Mouse (Mus musculus) layer of hippocampus, postnatal 10 days (tissue): Measurements from ENCODE around the gene Mpg. TPM values are rescaled to one million over a fixed set of nuclear protein-coding genes. Genes with fewer than 3 reads are reported as not detected.

Source experiments
- DNase-seq, 2 experiments: peaks; one replicate each; pipeline ENCODE4 v3.0.0; 2021; ENCODE audit warnings: low spot score in 2 of 2
- total RNA-seq, 2 experiments: library from RNA; stranded (reverse); gene quantifications; 2 replicates each; pipeline ENCODE4 v1.2.3; 2021

The Mpg gene
- total RNA-seq, 2 experiments from 2014 or later = 18.5 to 20.7 TPM

GRCm38 (mm10) chr11:32253121-32253520 lies 26.8 kb downstream of the Mpg start:
- DNase-seq = no peak

- no peak for DNase-seq
Measured at GRCm38 (mm10) chr11:32256146-32256545, 29.8 kb downstream of the Mpg start.

- no peak for DNase-seq
Measured at GRCm38 (mm10) chr11:32256566-32256965, 30.3 kb downstream of the Mpg start.

GRCm38 (mm10) chr11:32262674-32263415 lies 36.5 kb downstream of the Mpg start:
- DNase-seq = no peak

GRCm38 (mm10) chr11:32265117-32265738 lies 38.9 kb downstream of the Mpg start:
- DNase-seq = no peak

- no peak for DNase-seq
Measured at GRCm38 (mm10) chr11:32266194-32266593, 39.9 kb downstream of the Mpg start.

- no peak for DNase-seq
Measured at GRCm38 (mm10) chr11:32266776-32267175, 40.5 kb downstream of the Mpg start.

- peak; percentile 95 to 97 for DNase-seq
Measured at GRCm38 (mm10) chr11:32267188-32267884, 41.0 kb downstream of the Mpg start, which contains the start of gene Nprl3. Gene Nprl3 (minus strand): TSS chr11:32267707.

- no peak for DNase-seq
Measured at GRCm38 (mm10) chr11:32267964-32268363, 41.7 kb downstream of the Mpg start.

- no peak for DNase-seq
Measured at GRCm38 (mm10) chr11:32268952-32269351, 42.6 kb downstream of the Mpg start.

GRCm38 (mm10) chr11:32271178-32271577 lies 44.9 kb downstream of the Mpg start:
- DNase-seq = no peak

- no peak for DNase-seq
Measured at GRCm38 (mm10) chr11:32276347-32276746, 50.0 kb downstream of the Mpg start, which contains the start of gene Hba-x. Gene Hba-x (plus strand): TSS chr11:32276400.

GRCm38 (mm10) chr11:32277736-32278457 lies 51.6 kb downstream of the Mpg start:
- DNase-seq = no peak

- no peak for DNase-seq
Measured at GRCm38 (mm10) chr11:32278458-32278957, 52.2 kb downstream of the Mpg start.

GRCm38 (mm10) chr11:32280646-32281045 lies 54.3 kb downstream of the Mpg start:
- DNase-seq = no peak

- DNase-seq = no peak
Measured at GRCm38 (mm10) chr11:32281416-32282144, 55.3 kb downstream of the Mpg start.
